Mouse (Mus musculus) pancreas, adult 10 weeks (tissue): ENCODE measurements around the gene Dlgap3. TPM values are rescaled to one million over a fixed set of nuclear protein-coding genes. Genes with fewer than 3 reads are reported as not detected.

Experiments
- polyA plus RNA-seq: library from polyadenylated mRNA; stranded (reverse); fragments of 350-450 nt; fragmentation: Illumina TruSeq; extraction: RNeasy Lipid Tissue Mini Kit (QIAGEN cat#74804); gene quantifications from one replicate; pipeline ENCODE4 v1.2.3, GENCODE M21; 2015; ENCODE audit warnings: low read depth, low replicate concordance; ENCODE audit not compliant: insufficient read depth

Gene Dlgap3
- polyA plus RNA-seq: 0.48 TPM

GRCm38 (mm10) chr4:127168914-127169345 lies at the start of gene Dlgap3:
Dlgap3 (plus strand) TSS chr4:127169204.

GRCm38 (mm10) chr4:127123391-127123790 lies 45.6 kb upstream of the Dlgap3 start, which contains the start of gene Tmem35b:
Tmem35b (plus strand) TSS chr4:127123691.

DNA sequence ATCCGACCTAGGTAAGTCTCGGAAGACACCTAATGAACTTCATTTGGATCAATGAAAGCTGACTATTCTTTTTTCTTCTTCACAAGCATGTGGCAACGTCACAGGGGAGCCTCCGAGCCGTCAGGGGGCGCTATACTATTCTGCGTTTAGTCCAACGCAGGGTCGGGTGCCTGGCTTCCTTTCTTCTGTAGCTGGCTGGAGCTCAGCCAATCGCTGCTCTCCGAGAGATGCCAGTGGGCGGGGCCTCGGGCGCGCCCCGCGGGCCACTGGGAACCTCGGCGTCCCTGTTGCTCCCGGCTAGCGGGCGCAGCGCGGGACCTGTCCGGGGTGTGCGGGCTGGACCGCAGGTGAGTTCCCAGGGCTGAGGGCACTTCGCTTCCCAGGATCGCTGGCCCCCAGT lies 74.5 kb downstream of the Dlgap3 start, which contains the start of gene Smim12:
Gene Smim12, plus strand, starts transcription at position 233 of the 400 bp plus-strand sequence.

Other genes starting within 250 kb of the Dlgap3 start
- 3.5 TPM for gene Zmym4, start 201.1 kb upstream of the Dlgap3 start, polyA plus RNA-seq
- gene Sfpq, start 147.9 kb upstream of the Dlgap3 start, polyA plus RNA-seq: 55.3 TPM
- gene Zmym1, start 108.1 kb upstream of the Dlgap3 start, polyA plus RNA-seq: 0.89 TPM
- 7.0 TPM for gene Zmym6, start 91.8 kb upstream of the Dlgap3 start, polyA plus RNA-seq
- 3.7 TPM for gene Tmem35b, start 45.5 kb upstream of the Dlgap3 start, polyA plus RNA-seq
- gene Smim12, start 74.6 kb downstream of the Dlgap3 start, polyA plus RNA-seq: 9.0 TPM
- gene Gja4, start 144.8 kb downstream of the Dlgap3 start, polyA plus RNA-seq: 8.2 TPM
- gene Gjb3, start 161.6 kb downstream of the Dlgap3 start, polyA plus RNA-seq: 0.52 TPM
- not detected for gene Gjb4, start 184.9 kb downstream of the Dlgap3 start, polyA plus RNA-seq
- 2.1 TPM for gene Gjb5, start 189.0 kb downstream of the Dlgap3 start, polyA plus RNA-seq